Mouse (Mus musculus) spleen, adult 12 weeks (tissue): ENCODE results near the gene Cngb1.
"Not testable (repeated sequence)": the region's sequence is repeated elsewhere in the genome, so short reads cannot be mapped to it uniquely, and the experiment has no call there.

Experiments
- DNase-seq: peaks from one replicate; pipeline ENCODE4 v3.0.0; 2022; ENCODE audit warnings: low spot score

The Cngb1 gene

GRCm38 (mm10) chr8:95245180-95245579, 61.2 kb downstream of the Cngb1 start:
- no peak for DNase-seq

DNA sequence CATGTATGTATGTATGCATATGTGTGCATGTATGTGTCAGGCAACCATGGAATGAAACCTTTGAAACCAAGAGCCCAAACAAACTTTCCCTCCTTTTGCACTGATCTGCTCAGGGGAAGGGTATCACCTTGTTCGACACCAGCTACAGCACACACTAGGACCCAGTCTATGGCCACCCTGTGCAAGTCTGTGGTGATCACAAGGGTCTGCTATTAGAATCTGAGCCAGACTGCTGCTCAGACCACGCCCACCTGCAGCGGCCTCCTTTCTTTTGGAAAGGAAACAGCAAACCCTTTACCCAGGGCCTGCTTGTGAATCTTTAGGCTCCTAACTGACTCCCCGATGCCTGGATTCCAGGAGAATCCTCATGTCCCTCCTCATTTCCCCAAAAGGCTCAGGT, 62.5 kb downstream of the Cngb1 start:
- DNase-seq: no peak

DNA sequence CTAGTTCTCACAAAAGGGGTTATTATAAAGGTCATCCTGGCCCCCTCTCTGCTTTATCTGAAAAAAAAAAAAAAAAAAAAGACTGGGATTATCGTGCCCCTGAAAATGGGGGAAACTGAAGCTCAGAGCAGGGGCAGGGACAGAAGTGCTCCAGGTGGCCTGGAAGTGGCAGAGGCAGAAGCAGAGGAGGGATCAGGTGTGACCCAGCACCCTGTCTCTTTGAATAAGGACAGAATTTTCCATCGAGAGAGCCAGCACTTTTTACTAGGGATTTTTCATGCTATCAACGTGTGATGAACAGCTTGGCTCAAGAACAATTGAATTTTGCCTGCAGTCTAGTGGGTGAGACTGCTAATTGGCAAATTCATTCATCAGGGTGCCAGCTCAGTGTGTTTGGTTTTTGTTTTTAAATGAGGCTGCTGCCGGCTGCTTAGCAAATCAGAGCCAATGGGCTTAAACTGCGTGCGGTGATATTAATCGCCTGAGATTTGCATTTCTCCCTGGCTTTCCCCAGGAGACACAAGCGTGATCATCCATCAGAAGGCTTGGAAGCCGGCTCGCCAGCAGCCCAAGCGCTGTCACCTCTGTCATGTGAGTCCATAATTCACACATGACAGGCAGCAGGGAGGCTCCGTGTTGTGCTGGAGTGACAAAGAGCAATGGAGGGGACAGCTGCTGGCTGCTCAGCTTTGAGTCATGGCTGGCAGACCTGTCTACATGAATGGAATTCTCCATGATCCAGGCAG, 63.4 kb downstream of the Cngb1 start:
- DNase-seq: no peak

DNA sequence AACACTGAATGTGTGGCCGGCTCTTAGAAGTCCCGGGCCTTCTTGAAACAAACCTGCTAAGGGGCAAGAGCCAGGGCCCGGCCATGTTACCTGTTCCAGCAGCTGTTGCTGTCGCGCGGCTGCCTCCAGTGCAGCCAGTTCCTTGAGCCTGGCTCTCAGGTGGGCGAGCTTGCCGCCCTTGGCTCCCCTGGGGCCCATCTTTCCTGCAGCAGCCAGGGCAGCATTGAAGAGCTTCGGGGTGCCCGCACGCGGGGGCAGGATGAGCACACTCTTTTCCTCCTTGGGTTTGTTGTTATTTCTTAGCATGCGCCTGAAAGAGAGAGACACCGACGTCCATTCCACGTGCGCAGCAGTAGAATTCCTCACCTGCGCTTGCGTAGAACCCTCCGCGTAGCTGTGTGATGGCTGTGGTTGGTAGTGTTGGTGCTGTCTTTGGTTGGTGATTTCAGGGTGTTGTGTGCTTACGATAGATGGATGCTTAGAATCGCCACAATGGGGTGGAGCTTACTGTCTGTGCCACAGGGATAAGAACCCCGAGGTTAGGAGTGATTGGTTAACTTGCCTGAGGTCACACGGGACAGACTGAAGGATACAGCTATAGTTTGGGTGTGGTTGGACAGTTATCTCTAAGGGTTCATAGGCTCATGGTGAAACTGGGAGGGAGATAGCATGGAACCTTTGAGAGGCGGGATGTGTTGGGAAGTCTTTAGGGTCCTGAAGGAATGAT, 64.1 kb downstream of the Cngb1 start:
- DNase-seq: no peak

DNA sequence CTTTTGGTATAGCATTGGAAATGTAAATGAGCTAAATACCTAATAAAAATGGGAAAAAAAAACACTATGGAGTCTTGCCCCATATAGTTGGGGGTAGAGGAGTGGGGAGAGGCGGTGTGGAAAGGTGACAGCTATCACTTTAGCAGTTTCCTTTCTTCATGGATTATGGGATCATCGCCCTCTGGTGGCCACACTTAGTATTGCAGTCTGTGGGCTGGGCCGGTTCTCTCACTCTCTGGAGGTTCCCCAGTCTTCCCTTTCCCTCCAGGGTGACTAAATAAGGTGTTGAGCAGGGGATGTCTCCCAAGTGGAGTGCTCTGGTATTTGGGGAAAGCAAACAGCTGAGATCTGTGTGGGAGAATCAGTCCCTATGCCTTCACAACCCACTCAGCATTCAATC, 70.7 kb downstream of the Cngb1 start:
- DNase-seq: peak; percentile 50

DNA sequence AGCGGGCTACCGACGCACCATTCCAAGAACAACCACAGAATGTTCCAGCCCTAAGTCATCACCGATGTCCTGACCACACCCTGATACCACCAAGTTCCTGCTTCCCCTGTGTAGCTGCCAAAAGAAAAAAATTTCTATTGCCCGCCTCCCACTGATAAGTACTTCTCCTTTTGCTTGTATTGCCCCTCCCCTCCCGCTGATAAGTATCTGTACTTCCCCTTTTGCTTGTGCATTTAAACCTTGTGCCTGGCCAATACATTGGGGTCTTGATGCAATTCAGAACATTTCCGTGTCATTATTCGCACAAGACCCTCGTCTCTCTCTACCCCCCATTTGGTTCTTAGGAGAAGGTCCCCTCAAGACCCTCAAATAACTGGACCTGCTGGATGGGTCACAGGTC, 76.3 kb downstream of the Cngb1 start:
- not testable (repeated sequence) for DNase-seq

DNA sequence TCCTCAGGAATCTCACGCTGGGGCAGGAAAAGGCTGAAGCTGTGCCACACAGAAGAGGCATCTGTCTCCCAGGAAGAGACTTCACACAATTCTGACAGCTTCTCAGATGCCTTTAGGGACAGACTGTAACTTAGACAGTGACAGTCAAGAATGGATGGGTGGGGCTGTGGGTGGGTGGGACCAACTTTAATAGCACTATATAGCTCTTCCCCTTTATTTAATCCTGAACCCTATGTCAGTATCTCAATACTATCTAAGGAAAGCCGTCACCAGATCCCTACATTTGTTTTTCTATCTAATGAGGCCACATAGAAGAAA, 79.3 kb downstream of the Cngb1 start:
- no peak for DNase-seq

DNA sequence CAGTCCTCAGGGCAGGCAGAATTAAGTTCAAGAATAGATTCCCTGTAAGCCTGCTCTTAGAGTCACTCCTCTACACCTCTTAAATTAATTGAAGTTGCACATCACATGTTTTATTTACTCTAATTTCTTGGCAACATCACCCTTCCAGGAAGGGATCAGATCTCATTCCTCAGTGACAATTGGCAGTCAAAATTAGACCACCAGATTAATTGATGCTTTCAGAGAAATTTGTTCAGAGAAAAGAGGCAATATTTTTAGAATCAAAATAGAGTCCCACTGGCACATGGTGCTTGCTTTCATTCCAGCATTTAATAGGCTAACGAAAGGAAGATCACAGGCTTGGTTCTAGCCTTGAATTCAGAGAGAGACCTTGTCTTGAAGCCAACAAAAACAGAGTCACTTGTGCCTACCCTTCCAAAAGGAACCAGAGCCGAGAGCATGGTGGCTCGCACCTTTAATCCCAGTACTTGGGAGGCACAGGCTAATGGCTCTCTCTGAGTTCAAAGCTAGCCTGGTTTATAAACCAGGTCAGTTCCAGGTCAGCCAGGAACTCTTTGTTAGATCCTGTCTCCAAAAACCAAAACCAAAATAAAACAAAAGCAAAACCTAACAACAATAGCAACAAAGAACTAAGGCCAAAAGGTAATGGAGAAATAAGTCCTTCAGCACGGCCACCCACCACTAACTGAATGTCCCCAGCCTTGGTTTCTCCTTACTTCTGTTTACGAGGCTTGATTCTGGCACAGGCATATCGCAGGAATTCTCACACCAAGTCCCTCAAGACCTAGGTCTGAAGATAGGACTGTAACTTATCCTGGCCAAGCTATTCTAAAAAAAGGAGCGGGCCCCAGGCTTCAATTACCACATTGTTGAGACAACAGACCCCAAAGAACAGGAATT, 79.9 kb downstream of the Cngb1 start:
- no peak for DNase-seq

DNA sequence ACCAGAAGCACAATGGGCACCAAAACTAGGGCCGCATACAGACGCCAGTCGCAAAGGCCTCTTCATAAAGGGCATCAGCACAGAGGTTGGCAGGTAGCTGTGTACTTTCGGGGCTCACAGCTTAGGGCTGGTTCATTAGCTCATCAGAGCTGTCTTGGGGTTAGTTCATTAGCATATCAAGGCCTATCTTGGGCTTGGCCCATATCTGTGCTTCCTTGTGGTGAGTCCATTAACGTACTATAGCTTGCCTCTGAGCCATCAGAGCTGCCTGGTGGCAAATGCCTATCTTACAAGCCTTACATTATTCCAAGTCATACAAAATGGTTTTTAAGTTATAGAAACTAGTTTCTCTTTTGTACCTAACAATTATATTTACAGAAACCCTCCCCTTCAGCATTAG, 82.4 kb downstream of the Cngb1 start:
- no peak for DNase-seq

GRCm38 (mm10) chr8:95221045-95221444, 85.3 kb downstream of the Cngb1 start:
- DNase-seq: no peak

DNA sequence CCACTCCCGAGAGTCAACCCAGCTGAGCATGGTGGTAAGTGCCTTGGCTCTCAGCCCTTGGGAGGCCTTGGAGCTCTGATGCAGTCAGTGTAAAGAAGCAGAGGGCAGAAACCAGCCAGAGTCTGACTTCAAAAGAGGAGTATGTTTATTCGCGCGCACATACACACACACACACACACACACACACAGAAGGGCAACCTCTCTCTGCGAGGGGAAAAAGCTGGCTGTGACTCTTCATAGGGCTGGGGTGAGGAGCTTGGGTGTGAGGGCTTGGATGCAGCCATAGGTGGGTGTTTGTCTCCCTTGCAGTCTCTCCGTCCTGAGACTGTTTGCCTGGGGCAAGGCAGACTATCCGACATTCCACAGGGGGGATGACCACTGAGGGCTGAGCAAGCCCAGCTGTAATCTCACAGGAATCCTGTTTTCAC, 85.8 kb downstream of the Cngb1 start:
- no peak for DNase-seq

DNA sequence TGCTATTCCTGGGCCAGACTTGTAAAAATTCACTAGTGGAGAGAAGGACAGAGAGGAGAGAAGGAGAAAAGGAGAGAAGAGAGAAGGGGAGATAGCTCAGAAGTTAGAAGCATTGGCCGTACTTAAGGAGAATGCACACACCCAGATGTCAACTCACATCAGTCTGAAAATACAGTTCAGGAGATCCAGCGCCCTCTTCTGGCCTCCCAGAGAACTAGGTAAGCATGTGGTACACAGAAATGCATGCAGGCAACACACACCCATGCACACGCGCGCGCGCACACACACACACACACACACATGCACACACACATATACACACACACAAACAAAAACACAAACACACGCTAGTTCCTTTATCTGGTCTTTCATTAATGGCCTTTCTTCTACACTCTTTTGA, 86.8 kb downstream of the Cngb1 start:
- DNase-seq: no peak

GRCm38 (mm10) chr8:95215709-95216360, 90.5 kb downstream of the Cngb1 start:
- DNase-seq: no peak

DNA sequence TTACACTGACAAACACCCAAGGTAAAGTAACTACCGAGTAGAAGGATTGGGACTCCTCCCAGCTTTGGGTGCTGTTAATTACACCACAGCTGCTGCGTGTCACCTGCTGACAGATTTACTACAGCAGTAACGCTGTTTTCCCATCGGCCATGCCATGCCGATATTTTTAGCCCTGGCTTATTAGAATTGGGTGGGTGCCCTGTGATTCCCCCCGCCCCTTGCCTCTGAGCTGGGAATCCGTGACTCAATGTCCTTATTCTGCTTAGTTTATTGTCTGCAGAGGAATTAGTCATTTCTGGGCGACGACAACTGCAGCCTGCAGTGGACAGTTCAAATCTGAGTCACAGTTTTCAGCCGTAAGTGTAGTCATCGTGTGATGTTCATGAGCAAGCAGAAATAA, 96.5 kb downstream of the Cngb1 start:
- no peak for DNase-seq

DNA sequence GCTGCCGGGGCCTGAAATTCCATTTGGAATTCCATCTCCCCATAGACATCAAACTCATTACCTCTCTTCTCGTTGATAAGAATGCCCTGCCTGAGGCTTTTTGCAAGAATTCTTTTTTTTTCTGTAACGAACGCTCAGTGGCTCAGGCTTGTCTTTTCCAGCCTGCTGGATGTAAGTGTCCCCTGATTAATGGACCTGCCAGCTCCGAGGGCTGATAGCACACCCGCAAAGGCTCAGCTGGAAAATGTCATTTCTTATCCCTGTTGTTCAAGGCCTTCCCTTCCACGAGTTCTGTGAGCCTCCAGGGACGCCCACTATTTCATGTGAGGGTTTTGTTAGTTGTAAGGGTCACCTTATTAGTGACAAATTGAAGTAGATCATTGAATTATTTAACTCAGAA, 100.4 kb downstream of the Cngb1 start:
- no peak for DNase-seq

GRCm38 (mm10) chr8:95204039-95204380, 102.4 kb downstream of the Cngb1 start:
- peak; percentile 30 for DNase-seq

GRCm38 (mm10) chr8:95203326-95204038, 102.9 kb downstream of the Cngb1 start:
- DNase-seq: no peak

DNA sequence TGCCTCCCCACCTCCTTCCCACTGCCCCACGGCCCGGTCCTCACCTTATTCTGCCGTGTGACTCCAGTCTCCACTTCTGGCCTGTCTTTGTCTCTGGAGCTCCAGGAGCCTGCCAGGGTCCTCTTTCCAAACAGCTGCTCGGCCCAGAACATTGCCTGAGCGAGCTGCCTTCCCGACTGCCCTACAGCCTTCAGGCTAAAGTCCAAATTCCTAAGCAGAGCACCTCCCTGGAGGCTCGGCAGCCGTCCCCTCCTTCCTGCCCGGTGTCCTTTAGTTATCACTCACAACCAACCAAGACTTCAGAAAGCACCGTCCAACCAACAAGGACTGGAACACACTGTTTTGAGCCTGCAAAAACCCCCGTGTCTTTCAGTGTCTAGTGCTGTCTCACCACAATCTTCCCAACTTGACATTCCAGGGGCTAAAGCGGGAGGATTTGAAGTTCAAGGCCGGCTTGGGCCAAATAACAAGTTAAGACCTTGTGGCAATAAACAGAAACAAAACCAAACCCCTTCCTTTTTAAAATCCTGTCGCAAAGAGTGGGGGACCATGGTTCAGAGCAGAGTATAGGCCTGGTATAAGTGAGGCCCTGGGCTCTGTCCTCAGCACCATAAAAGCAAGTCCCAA, 103.6 kb downstream of the Cngb1 start, which contains the start of gene Kifc3:
Gene Kifc3, minus strand, starts transcription at position 164 of the 627 bp plus-strand sequence.
- DNase-seq: no peak

GRCm38 (mm10) chr8:95202056-95202570, 104.3 kb downstream of the Cngb1 start:
- no peak for DNase-seq

DNA sequence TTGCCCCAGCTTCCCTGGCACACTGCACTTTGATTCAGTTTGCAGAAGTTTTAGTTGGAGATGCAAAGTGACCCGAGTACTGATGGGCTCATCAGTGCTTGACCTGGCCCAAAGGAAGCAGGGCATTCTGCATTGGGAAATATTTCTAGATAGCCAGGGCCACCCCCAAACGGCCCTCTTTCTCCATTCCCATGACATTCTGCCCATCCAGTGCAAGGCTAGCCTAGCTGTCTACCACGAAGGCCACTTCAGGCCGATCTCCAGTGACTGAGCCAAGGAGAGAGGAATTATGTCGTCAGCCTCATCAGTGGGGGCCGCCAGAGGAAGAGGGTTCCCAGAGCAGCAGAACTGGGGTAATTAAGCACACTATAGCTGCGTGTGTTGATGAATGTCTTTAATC, 104.9 kb downstream of the Cngb1 start:
- no peak for DNase-seq

DNA sequence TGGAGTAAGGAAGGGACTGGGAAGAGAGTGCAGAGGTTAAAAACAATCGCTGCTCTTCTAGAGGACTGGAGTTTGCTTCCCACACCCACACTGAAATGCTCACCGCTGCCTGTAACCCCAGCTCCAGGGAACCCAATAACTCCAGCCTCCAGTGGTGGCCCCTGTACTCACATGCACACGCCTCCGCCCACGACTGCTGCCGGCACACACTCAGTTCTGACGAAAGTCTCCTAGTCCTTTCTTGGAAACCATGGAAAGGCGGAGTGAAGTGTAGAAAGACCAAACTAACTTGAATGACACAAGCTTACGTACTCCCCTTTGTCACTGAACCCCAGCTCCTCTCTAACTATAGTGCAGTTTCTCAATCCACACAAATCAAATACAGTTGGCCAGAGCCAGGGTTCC, 106.4 kb downstream of the Cngb1 start:
- DNase-seq: no peak
